Mouse (Mus musculus) right cerebral cortex, postnatal 10 days (tissue): ENCODE results near the gene Sh3rf3.

Experiments
- DNase-seq, 2 experiments: peaks; one replicate each; pipeline ENCODE4 v3.0.0; 2021; ENCODE audit warnings: low spot score in 2 of 2

Gene Sh3rf3

GRCm38 (mm10) chr10:58813081-58813800 lies at the start of gene Sh3rf3:
Gene Sh3rf3, plus strand, starts transcription at chr10:58813359.
- peak in 1 of 2 experiments; percentile 63 for DNase-seq

GRCm38 (mm10) chr10:58788486-58789274 lies 24.5 kb upstream of the Sh3rf3 start:
- DNase-seq: peak in 1 of 2 experiments; percentile 32

GRCm38 (mm10) chr10:58797555-58797954 lies 15.6 kb upstream of the Sh3rf3 start:
- DNase-seq: peak; percentile 49 to 58

GRCm38 (mm10) chr10:58798156-58798555 lies 15.0 kb upstream of the Sh3rf3 start:
- peak in 1 of 2 experiments; percentile 76 for DNase-seq

DNA sequence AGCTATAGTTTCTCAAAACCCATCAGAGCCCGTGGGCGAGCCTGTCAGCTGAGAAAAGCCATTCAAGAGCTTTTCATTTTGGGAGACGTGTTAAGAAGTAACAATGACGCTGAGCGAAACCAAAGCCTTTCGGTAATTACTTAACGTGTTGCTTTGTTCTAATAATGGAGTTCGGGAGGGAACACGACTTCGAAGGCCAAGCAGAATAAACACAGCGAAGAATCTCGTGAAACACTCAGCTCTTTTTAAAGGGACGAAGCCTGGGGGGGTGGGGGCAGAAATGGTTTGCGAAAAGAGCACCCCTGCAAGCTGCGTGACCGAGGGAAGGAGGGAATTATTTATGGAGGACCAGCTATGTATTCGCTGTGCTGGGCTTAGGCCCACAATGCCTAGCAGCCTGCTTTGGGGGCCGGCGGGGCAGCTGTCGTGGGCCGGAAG lies 12.1 kb upstream of the Sh3rf3 start:
- peak; percentile 65 to 78 for DNase-seq

DNA sequence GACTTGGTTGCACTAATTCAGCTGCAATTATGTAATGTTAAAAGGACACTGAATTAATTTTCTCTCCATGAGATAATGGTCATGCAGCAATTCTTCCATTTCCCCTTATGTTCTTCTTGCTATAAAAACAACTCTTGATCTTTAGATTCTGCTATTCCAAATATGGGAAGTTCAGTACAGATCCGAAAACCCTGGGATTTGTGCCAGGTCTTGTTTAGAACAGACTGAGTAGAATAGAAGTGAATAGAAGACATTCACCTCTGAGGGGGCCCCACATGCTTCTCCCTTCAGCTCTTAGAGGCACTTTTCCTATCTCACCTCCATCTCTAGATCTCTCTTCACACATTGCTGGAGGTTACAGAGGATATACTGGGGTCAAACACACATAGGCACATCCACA lies 10.8 kb upstream of the Sh3rf3 start:
- peak in 1 of 2 experiments; percentile 30 for DNase-seq

GRCm38 (mm10) chr10:58807956-58808355 lies 5.2 kb upstream of the Sh3rf3 start:
- no peak for DNase-seq

DNA sequence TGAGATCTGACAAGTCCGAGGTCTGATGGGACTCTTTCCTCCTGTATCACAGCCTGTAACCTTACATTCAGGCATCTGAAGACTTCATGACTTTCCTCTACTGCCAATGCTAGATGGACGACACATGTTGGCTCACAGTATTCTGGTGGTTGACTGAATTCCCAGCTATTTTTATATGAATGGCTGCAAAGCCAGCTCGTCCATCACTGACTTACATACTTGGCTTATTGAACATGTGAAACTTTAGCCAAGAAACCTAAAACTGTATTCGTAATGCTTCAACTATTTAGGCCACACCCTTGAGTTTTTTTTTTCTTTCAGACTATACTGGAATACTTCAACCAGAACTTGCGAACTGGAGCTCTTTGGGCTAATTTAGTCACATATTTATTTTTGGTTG lies 3.0 kb upstream of the Sh3rf3 start:
- DNase-seq: no peak

GRCm38 (mm10) chr10:58812210-58813080 lies 714 bp upstream of the Sh3rf3 start:
- DNase-seq: peak; percentile 95 to 96

GRCm38 (mm10) chr10:58813801-58814191 lies 637 bp downstream of the Sh3rf3 start:
- DNase-seq: peak in 1 of 2 experiments; percentile 48

DNA sequence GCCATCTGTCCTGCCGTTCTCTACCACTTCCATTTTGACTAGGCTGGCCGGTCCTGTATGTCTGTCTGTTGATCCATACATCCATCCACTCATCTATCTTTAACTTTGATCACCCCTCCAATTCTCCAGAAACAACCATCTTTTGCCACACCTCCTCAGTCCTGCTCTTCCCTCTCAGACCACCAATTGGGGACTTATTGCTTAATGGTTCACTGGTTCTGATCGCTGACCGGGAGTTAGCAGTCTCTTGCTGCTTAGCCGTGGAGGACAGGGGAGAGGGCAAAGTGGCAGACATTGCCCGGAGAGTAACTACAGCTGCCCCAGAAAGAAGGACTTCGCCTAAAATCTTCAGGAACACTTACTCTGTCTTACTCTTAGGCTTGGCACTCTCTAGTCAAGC lies 1.3 kb downstream of the Sh3rf3 start:
- DNase-seq: no peak

GRCm38 (mm10) chr10:58824016-58824568 lies 10.9 kb downstream of the Sh3rf3 start:
- no peak for DNase-seq

DNA sequence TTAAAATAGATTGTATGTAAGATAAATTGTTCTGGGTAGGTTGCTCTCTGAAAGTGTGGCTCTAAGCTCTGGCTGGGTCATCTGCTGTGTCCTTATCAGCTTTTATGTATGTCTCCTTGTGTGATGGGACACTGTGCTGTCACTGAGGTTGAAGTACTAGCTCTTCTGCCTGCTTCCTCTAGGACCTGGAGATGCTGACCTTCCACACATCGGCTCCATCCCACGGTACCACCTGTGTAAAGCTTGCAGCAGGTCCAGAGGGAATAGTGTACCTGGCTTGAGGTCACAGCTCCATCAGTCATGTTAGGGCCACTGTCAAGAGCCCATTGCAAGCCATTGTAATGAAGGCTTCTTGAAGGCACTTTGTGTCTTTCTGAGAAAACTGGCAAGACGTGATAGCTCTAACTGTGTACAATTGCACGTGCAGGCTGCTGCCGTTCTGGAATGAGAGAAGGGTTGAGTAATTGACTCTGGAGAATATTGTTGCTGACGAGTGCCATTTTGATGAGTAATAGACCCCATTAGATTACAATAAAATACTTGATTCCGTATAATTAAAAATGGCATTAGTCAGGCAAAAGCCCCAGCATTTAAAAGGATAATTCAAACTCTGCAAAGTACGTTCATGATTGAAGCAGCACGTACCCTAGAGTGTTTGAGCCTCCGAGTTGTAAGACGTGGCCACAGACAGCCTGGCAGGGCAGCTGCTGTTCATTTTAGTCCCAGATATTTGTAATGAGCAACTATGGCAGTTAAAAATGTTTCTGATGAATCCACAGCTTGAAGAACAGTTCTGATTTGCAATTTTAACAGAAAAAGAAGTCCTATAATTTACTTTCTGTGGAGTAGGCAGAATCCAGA lies 16.3 kb downstream of the Sh3rf3 start:
- no peak for DNase-seq

DNA sequence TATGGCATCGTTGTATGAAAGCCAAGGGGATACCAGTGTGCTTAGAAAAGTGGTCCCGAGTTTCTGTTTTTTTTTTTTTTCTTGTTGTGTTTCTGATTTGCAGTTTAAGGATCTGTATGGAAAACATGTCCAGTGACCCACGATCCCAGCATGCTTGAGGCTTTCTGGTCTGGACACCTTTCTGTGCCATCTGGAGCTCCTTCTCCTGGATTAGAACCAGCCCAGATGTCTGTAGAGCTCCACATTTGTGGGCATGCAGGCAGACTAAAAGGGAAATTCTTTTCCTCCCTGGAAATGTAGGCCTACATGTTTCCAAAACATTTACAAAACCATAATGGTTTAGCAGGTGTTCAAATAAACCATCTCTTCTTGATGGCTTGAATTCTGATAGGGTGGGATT lies 20.0 kb downstream of the Sh3rf3 start:
- no peak for DNase-seq

GRCm38 (mm10) chr10:58833741-58834178 lies 20.6 kb downstream of the Sh3rf3 start:
- peak; percentile 51 to 73 for DNase-seq

DNA sequence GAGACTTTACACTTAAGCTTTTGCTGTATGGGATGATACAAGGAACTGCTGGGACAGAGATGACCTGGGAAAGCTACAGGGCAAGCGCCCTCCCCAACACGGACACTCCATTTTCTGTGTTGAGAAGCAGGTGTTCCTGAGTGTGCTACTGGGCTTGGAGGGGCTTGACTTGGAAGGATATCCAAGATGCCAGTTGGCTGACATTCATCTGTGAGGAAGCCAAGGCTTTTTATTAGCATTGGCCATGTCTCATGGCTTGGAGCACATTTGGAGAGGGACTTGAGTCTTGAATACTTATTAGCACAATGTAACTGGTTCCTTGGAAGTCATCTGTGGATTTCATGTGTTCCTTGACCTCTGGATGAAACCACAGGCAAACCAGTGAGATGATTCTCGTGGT lies 23.2 kb downstream of the Sh3rf3 start:
- no peak for DNase-seq

- DNase-seq: peak in 1 of 2 experiments; percentile 9
Measured at GRCm38 (mm10) chr10:58837504-58837903, 24.3 kb downstream of the Sh3rf3 start.

DNA sequence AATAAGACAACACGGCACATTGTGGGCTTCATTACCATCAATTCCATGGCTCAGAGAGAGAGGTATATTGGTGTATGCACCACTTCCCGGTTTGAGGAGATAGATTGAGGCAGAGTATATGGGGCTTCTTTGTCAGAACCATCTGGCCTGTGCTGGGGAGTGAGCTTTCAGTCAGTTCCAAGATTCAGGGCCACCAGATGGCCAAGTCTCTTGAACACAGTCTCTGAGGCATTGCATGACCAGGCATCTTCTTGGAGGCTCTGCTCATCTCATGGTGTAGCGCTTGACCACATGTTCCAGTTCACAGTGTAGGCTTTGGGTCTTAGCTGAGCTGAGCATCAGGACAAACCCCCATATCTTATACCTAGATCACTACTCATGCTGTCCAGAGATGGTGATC lies 28.8 kb downstream of the Sh3rf3 start:
- DNase-seq: no peak

DNA sequence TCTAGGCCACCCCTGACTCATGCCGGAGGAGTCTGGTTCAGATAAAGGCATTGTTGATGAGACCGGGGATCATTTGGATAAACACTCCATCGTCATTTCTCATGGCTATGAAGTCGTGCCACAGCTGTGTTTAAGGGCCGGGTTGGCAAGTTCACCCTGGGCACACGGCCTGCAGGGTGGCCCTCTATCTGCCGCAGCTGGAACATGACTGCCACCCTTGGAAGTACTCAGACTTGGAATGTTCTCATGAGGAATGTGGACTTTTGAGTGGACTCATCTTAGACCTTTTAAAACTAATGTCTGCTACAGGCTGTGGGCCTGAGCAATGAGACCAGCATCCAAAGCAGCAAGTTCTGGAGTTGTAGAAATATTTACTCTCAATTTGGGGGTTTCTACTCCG lies 29.9 kb downstream of the Sh3rf3 start:
- no peak for DNase-seq

- no peak for DNase-seq
Measured at GRCm38 (mm10) chr10:58848127-58848526, 35.0 kb downstream of the Sh3rf3 start.

GRCm38 (mm10) chr10:58848536-58848935 lies 35.4 kb downstream of the Sh3rf3 start:
- no peak for DNase-seq
